Mouse (Mus musculus) G1E-ER4 (cell line): ENCODE results near the gene Nln. TPM values are rescaled to one million over a fixed set of nuclear protein-coding genes. Genes with fewer than 3 reads are reported as not detected.

Source experiments
- GATA1 ChIP-seq: IDR thresholded peaks from one replicate; pipeline ENCODE4 v1.8.0; 2012; ENCODE audit warnings: low read length, inconsistent platforms
- polyA plus RNA-seq: library from polyadenylated mRNA; stranded (reverse); fragments of >175 nt; gene quantifications from 2 replicates; pipeline ENCODE4 v1.2.3, GENCODE M21; 2012

The Nln gene
- polyA plus RNA-seq, 1 experiment, result 24.1 TPM

GRCm38 (mm10) chr13:104069216-104069615 is 40.2 kb downstream of the Nln start:
- no peak for TF ChIP-seq GATA1

GRCm38 (mm10) chr13:104065649-104066347 is 43.6 kb downstream of the Nln start:
- no peak for TF ChIP-seq GATA1

- no peak for TF ChIP-seq GATA1
Measured at GRCm38 (mm10) chr13:104063061-104063460, 46.4 kb downstream of the Nln start.

GRCm38 (mm10) chr13:104061975-104062750 is 47.3 kb downstream of the Nln start:
- TF ChIP-seq GATA1, result no peak

- TF ChIP-seq GATA1, result no peak
Measured at GRCm38 (mm10) chr13:104060231-104060630, 49.2 kb downstream of the Nln start.

GRCm38 (mm10) chr13:104059536-104059935 is 49.9 kb downstream of the Nln start:
- no peak for TF ChIP-seq GATA1

- no peak for TF ChIP-seq GATA1
Measured at GRCm38 (mm10) chr13:104058761-104059160, 50.7 kb downstream of the Nln start.

- no peak for TF ChIP-seq GATA1
Measured at GRCm38 (mm10) chr13:104052271-104052753, 57.1 kb downstream of the Nln start.

GRCm38 (mm10) chr13:104048835-104049234 is 60.6 kb downstream of the Nln start:
- TF ChIP-seq GATA1, result no peak

- peak; percentile 18 for TF ChIP-seq GATA1
Measured at GRCm38 (mm10) chr13:104045108-104045507, 64.3 kb downstream of the Nln start.

GRCm38 (mm10) chr13:104044332-104044731 is 65.1 kb downstream of the Nln start:
- TF ChIP-seq GATA1, result no peak

GRCm38 (mm10) chr13:104042738-104043137 is 66.7 kb downstream of the Nln start:
- TF ChIP-seq GATA1, result no peak

GRCm38 (mm10) chr13:104041481-104041880 is 67.9 kb downstream of the Nln start:
- no peak for TF ChIP-seq GATA1

GRCm38 (mm10) chr13:104040950-104041349 is 68.5 kb downstream of the Nln start:
- no peak for TF ChIP-seq GATA1

GRCm38 (mm10) chr13:104039861-104040260 is 69.6 kb downstream of the Nln start:
- TF ChIP-seq GATA1, result no peak

- TF ChIP-seq GATA1, result no peak
Measured at GRCm38 (mm10) chr13:104038891-104039290, 70.5 kb downstream of the Nln start.

- TF ChIP-seq GATA1, result no peak
Measured at GRCm38 (mm10) chr13:104038358-104038757, 71.1 kb downstream of the Nln start.
